Mouse (Mus musculus) embryonic facial prominence, embryonic 14.5 days (tissue): ENCODE data around the gene Copg1. TPM values are rescaled to one million over a fixed set of nuclear protein-coding genes. Genes with fewer than 3 reads are reported as not detected.

Experiments used
- ATAC-seq: fragments of 200-750 bp; cut with Nextera tagmentation; 2 replicates; pipeline ENCODE4 v1.8.0; 2017; ENCODE audit warnings: low read depth, moderate number of reproducible peaks, moderate TSS enrichment
- DNase-seq: peaks from one replicate; pipeline ENCODE4 v3.0.0-alpha.2; 2015; ENCODE audit warnings: low spot score
- H3K27ac ChIP-seq: fragments of 300-500 bp; sonication (generic); replicated peaks from 2 replicates; pipeline ENCODE4 v1.5.1; 2014; ENCODE audit warnings: low read depth, mild to moderate bottlenecking, low read length, moderate library complexity
- H3K27me3 ChIP-seq: fragments of 300-500 bp; sonication (generic); replicated peaks from 2 replicates; pipeline ENCODE4 v1.6.1; 2014; ENCODE audit warnings: low read length; ENCODE audit not compliant: control insufficient read depth, insufficient read depth
- H3K36me3 ChIP-seq: fragments of 300-500 bp; sonication (generic); 2 replicates; pipeline ENCODE4 v1.6.1; 2014; ENCODE audit warnings: low read length, mixed read lengths; ENCODE audit not compliant: control insufficient read depth, insufficient read depth
- H3K4me1 ChIP-seq: fragments of 300-500 bp; sonication (generic); 2 replicates; pipeline ENCODE4 v1.6.1; 2014; ENCODE audit warnings: antibody characterized with exemption, low read length; ENCODE audit not compliant: control insufficient read depth, insufficient read depth
- H3K4me2 ChIP-seq: fragments of 300-500 bp; sonication (generic); 2 replicates; pipeline ENCODE4 v1.6.1; 2014; ENCODE audit warnings: low read depth, mild to moderate bottlenecking, low read length, moderate library complexity, mixed read lengths
- H3K4me3 ChIP-seq: fragments of 300-500 bp; sonication (generic); 2 replicates; pipeline ENCODE4 v1.5.1; 2014; ENCODE audit warnings: low read depth, mild to moderate bottlenecking, low read length
- H3K9ac ChIP-seq: fragments of 300-500 bp; sonication (generic); 2 replicates; pipeline ENCODE4 v1.6.1; 2014; ENCODE audit warnings: low read depth, mild to moderate bottlenecking, low read length, moderate library complexity, mixed read lengths
- H3K9me3 ChIP-seq: fragments of 300-500 bp; sonication (generic); 2 replicates; pipeline ENCODE4 v1.6.1; 2016; ENCODE audit warnings: low read length; ENCODE audit not compliant: control insufficient read depth
- WGBS: fragments of 180-500 bp; shearing (Covaris S2); extraction: QIAGEN DNeasy Blood & Tissue Kit; methylation state at CpG from one replicate; pipeline ENCODE4 v1.1.7; 2014; 5-methylcytosine and 5-hydroxymethylcytosine counted together
- polyA plus RNA-seq: library from polyadenylated mRNA; unstranded; fragments of >200 nt; fragmentation: Nextera tagmentation; extraction: Ambion mirVana; gene quantifications from 2 replicates; pipeline ENCODE4 v1.2.1, GENCODE M21; 2014

The Copg1 gene
- polyA plus RNA-seq, 1 experiment from 2014 or later: 180 TPM

GRCm38 (mm10) chr6:87914326-87915102 lies 26.9 kb downstream of the Copg1 start:
- 4% methylated on average over 27 of the region's 35 CpGs for WGBS
- Histone ChIP-seq H3K27me3 (no peaks in the 10 kb centered on the region), H3K4me1 (peaks cover 11% of the 10 kb centered on the region), H3K4me2 (peak overlapping the region; percentile 89), H3K9ac (peak overlapping the region; percentile 89), H3K36me3 (peaks cover 74% of the 10 kb centered on the region), H3K9me3 (no peaks in the 10 kb centered on the region), H3K4me3 (peak overlapping the region; percentile 92), H3K27ac (peak overlapping the region; percentile 89)
- DNase-seq (peak; percentile 37), ATAC-seq (peak; percentile 49)

- peaks cover 74% of the 10 kb centered on the region for H3K36me3 ChIP-seq
- no peak overlapping the region for H3K4me3 ChIP-seq
- H3K27ac ChIP-seq: no peak overlapping the region
- H3K9ac ChIP-seq: no peak overlapping the region
- peak; percentile 6 for DNase-seq
- H3K4me2 ChIP-seq: no peak overlapping the region
- ATAC-seq: no peak
- H3K27me3 ChIP-seq: no peaks in the 10 kb centered on the region
- H3K9me3 ChIP-seq: no peaks in the 10 kb centered on the region
- peaks cover 11% of the 10 kb centered on the region for H3K4me1 ChIP-seq
- WGBS: 86% methylated on average over 5 of the region's 5 CpGs
Observed at GRCm38 (mm10) chr6:87915939-87916338, 28.3 kb downstream of the Copg1 start.

DNA sequence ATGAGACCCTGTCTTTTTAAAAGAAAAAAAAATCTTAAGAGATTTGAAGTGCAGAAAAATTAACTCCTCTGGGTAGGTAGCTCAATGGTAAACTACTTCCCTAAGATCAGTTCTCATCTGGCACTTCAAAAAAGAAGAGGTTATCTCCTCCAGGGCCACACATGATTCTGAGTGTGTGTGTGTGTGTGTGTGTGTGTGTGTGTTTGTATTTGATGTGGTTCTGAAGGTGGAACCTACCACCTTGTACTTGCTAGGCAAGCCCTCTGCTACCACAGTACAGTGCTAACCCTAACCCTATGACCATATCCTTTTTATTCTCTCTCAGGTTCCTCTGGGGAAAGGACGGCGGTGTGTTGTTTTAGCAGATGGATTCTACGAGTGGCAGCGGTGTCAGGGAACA lies 33.6 kb downstream of the Copg1 start:
- Histone ChIP-seq H3K36me3 (peaks cover 92% of the 10 kb centered on the region), H3K27me3 (no peaks in the 10 kb centered on the region), H3K4me1 (no peaks in the 10 kb centered on the region), H3K4me2 (no peak overlapping the region), H3K4me3 (no peak overlapping the region), H3K9ac (no peak overlapping the region), H3K27ac (no peak overlapping the region), H3K9me3 (no peaks in the 10 kb centered on the region)
- ATAC-seq (no peak), DNase-seq (no peak)
- 91% methylated on average over 4 of the region's 4 CpGs for WGBS

DNA sequence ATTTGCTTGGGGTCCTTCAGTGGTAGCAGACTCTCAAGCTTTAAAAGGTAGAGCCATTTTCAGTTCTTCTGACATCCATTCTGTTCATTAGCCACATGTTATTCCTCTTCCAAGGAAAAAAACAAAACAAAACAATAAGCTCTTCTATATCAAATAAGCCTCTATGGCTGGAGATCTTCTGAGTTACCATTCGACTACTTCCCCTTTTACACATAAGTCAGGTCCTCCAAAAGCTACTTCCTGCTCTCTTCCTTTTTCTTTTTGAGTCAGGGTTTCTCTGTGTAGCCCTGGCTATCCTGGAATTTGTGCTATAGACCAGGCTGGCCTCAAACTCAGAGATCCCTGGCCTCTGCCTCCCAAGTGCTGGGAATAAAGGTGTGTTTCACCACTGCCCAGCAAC lies 36.0 kb downstream of the Copg1 start:
- peaks cover 85% of the 10 kb centered on the region for H3K36me3 ChIP-seq
- ATAC-seq (no peak), DNase-seq (no peak)
- no peak overlapping the region for H3K27ac ChIP-seq
- no peaks in the 10 kb centered on the region for H3K4me1 ChIP-seq
- H3K4me3 ChIP-seq: no peak overlapping the region
- H3K27me3 ChIP-seq: no peaks in the 10 kb centered on the region
- no peak overlapping the region for H3K4me2 ChIP-seq
- H3K9me3 ChIP-seq: no peaks in the 10 kb centered on the region
- 85% methylated on average over 1 of the region's 1 CpGs for WGBS
- H3K9ac ChIP-seq: no peak overlapping the region

GRCm38 (mm10) chr6:87935037-87935436 lies 47.4 kb downstream of the Copg1 start:
- peaks cover 66% of the 10 kb centered on the region for H3K36me3 ChIP-seq
- ATAC-seq: no peak

GRCm38 (mm10) chr6:87937178-87937788 lies 49.7 kb downstream of the Copg1 start:
- peaks cover 46% of the 10 kb centered on the region for H3K36me3 ChIP-seq
- H3K4me3 ChIP-seq: no peak overlapping the region
- no peaks in the 10 kb centered on the region for H3K27me3 ChIP-seq
- H3K9me3 ChIP-seq: no peaks in the 10 kb centered on the region
- peak; percentile 99 for ATAC-seq
- H3K4me2 ChIP-seq: no peak overlapping the region
- no peak overlapping the region for H3K9ac ChIP-seq
- no peaks in the 10 kb centered on the region for H3K4me1 ChIP-seq
- H3K27ac ChIP-seq: no peak overlapping the region
- DNase-seq: peak; percentile 93
- WGBS: 43% methylated on average over 19 of the region's 19 CpGs

More at GRCm38 (mm10) chr6:87935037-87935436, 47.4 kb downstream of the Copg1 start:
- Histone ChIP-seq H3K4me2 (no peak overlapping the region), H3K9ac (no peak overlapping the region), H3K4me1 (no peaks in the 10 kb centered on the region), H3K27me3 (no peaks in the 10 kb centered on the region), H3K27ac (no peak overlapping the region), H3K9me3 (no peaks in the 10 kb centered on the region), H3K4me3 (no peak overlapping the region)
- 89% methylated on average over 5 of the region's 5 CpGs for WGBS
- no peak for DNase-seq

- Histone ChIP-seq H3K4me2 (no peak overlapping the region), H3K4me1 (no peaks in the 10 kb centered on the region), H3K27ac (no peak overlapping the region), H3K27me3 (no peaks in the 10 kb centered on the region), H3K9ac (no peak overlapping the region), H3K36me3 (peaks cover 29% of the 10 kb centered on the region), H3K9me3 (no peaks in the 10 kb centered on the region), H3K4me3 (no peak overlapping the region)
- 75% methylated on average over 3 of the region's 3 CpGs for WGBS
- DNase-seq (no peak), ATAC-seq (no peak)
Observed at GRCm38 (mm10) chr6:87938941-87939340, 51.3 kb downstream of the Copg1 start.

GRCm38 (mm10) chr6:87942179-87942578 lies 54.6 kb downstream of the Copg1 start:
- no peak for DNase-seq
- Histone ChIP-seq H3K27ac (no peak overlapping the region), H3K4me1 (no peaks in the 10 kb centered on the region), H3K27me3 (no peaks in the 10 kb centered on the region), H3K4me3 (no peak overlapping the region), H3K36me3 (no peaks in the 10 kb centered on the region), H3K4me2 (no peak overlapping the region), H3K9ac (no peak overlapping the region), H3K9me3 (0 out of 2 replicates have a peak, but pooled peaks cover 6% of the 10 kb centered on the region)
- 75% methylated on average over 7 of the region's 7 CpGs for WGBS
- ATAC-seq: no peak
